Mouse (Mus musculus): ENCODE measurements at regions not wholly inside any gene's neighbourhood (a gene's known extent, or its start where the extent isn't known, plus 50 kb on each side); places are given as distances from the start of the nearest gene placed in this dataset.

DNA sequence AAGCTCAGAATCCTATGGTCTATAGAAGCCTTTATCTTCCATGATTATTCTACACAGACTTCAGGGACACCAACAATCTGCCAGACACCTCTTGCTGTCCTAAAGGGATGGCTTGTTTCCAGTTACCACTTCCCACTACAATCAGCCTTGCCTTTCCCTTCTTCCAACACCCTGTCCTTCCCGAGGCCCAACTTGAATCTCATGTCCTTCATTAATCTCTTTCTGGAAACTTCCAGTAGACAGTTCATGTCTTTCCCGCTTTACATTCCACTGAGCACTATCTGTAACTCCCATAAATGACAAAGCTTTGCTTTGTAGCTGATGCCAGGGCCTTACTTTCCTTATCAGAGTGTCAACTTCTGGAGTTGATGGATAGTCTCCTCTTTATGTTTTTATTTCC, 138.5 kb downstream of the Rdh14 start:
- TF ChIP-seq CTCF (IDR thresholded peaks at IDR 0.05; ENCODE audit: control insufficient read depth, insufficient read depth, insufficient read length) (no peak), MAX (IDR thresholded peaks at IDR 0.05) (no peak)

Measured in C2C12 (cell line).